Mouse (Mus musculus): ENCODE results near the gene Hmgcll1.

Gene Hmgcll1

DNA sequence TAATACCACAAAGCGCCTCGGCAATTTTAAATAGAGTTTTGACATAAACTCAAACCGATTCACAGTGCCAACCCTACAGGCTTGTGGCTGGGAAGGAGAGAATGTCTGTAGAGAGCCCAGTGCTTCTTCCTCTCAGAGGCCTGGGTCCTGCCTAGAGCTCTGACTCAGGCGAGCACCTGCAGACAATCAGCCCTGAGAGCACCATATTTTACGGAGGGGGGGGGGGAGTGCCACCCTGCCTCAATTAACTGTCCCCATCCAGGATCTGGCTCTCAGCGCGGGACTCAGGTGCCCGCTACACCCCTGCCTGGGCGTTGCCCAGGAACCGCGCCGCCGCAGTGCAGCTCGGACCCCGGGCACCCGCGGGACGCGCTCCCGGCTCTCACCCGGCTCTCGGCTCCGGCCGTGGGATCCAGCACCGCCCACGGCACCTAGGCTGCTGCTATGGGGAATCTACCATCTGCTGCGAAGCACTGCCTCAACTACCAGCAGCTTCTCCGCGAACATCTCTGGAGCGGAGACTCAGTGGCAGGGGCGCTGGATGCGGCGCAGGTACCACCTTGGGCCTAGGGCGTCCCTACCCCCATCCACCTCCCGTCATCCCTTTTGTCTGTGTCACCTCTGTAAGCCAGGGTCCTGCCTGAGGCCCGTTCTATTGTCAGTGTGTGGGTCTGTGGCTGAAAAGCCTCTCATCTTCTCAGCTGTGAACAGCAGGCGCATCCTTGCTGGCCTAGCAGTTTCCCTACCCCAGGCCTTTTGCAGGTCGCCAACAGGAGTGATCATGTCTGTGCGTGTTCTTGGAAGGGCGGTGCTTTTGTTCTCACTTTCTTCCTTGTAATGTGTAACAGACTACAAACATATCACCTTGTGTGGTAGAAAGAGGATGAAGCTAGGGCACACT is at the start of gene Hmgcll1:
Gene Hmgcll1, plus strand, starts transcription at position 225 of the 901 bp plus-strand sequence.
- in situ Hi-C loops (cut with MboI; ENCODE audit: low sequenced_read_pairs), result no loop called here

DNA sequence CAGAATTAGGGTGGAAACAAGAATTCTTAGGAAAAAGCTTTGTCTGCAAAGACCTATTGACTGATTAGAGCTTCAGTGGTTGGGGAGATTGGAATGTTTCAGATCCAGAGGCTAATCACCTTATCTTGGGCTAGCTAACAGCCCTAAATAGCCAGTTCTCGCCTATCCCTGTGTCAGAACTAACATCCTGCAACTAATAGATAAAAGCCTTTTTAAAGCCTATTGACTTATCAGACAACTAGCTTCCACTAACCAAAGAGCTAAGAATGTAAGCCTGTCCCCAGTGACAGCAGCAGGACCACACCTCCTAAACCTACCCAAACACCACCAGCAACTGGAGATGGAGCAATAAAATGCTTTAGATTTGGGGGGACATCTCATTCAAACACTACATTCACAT is 34.6 kb upstream of the Hmgcll1 start:
- in situ Hi-C loops (cut with MboI; ENCODE audit: low sequenced_read_pairs), result no loop called here

DNA sequence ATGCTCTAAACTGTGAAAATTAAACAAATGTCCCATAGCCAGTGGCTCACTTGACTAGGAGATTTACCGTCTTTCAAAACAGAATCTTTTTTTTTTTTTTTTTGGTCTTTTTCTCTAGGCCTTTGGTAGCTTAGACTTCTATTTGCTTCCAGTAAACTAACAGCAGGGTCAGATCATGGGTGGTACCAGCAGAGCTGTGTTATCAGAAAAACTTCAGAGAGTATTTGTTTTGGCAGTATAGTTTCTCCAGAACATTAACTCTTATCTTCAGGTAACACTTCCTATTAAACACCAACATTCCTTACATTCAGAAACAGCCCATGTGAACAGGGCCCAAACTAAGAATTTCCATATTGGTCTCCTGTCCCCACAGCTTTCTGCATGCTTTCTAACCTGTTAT is 33.5 kb upstream of the Hmgcll1 start:
- in situ Hi-C loops (cut with MboI; ENCODE audit: low sequenced_read_pairs), result no loop called here

DNA sequence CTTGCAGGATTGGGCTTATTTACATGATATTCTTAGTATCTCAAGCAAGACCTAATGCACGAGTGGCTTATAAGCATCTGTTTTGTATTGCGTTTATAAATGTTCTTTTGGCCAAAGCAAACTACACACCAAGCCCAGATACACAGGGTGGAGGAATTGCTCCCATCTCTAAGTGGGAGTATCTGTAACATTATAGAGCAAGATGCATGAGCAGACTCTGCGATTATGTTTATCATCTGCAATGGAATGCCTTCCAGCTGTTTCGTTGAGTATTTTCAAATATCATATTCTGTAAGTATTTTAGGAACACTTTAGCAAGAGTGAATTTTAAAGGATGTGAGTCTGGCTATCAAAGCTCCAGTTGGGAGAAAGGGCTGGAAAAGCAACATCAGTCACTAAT is 25.2 kb upstream of the Hmgcll1 start:
- in situ Hi-C loops (cut with MboI; ENCODE audit: low sequenced_read_pairs), result no loop called here

DNA sequence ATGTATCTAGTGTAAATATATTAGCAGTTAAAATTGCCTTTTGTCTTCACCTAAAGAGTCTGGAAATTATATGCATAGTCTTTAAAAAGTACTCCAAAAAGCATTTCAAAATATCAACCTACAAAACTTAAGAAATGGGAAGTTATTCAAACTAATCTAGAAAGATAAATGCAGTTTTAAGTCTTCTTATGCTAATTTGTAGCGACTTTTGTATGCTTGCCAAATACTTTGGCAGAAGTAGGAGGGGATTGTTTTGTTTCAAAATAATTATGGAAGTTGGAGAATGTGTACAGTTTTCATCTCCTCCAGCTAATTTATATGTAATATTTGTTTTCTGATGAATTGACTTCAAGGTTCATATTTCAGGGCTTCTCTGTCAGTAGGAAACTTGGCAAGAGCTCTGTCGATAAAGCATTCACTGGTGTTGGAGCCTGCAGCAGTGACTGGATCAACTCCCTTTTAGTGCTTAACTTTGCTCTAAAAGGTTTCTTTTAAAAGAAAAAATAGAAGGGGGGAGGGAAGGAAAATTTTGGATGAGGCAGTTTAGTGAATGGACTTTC is 15.8 kb upstream of the Hmgcll1 start:
- in situ Hi-C loops (cut with MboI; ENCODE audit: low sequenced_read_pairs), result no loop called here

DNA sequence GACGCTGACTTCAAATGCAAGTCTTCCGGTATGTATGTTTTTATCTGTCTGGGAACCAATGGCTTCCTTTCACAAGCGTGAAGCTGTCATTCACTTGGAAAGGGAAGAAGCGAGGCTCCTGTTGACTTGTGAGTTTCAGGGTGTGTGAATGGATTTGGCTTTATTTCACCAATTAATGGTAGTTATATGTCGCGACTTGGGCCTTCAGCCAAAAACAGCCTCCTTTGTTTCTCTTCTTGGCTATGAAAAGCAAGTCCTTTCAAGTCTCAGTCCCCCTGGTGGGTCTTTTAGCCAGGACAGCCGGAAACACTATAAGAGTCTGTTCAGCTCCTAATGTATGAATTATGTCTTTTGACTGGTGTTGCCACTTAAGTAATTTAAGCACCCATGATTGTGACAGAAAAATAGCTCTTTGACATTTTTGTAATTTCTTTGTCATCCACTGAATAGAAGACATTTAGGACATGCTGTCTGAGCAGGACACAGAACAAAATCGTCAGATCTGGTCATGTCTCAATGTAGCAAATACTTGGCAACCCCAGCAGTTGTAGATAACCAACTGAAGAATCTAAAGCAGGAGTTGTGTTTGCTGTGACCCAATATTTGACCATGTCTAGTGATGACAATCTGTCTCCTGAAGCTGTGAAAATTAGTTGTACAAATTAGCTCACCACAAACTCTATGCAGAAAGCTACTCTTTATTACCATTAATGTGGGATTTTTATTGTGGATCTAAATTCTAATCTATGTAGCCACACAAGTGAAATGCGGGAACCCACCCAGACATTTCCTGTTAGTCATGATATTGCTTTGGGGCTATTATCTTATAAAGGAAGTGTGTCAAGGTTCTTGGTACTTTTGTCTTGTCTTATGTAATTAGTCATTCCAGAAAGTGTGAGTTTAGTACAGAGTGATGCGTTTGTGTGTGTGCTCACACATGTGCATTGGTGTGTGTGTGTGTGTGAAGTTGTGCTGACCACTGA is 13.5 kb upstream of the Hmgcll1 start:
- in situ Hi-C loops (cut with MboI; ENCODE audit: low sequenced_read_pairs), result no loop called here

DNA sequence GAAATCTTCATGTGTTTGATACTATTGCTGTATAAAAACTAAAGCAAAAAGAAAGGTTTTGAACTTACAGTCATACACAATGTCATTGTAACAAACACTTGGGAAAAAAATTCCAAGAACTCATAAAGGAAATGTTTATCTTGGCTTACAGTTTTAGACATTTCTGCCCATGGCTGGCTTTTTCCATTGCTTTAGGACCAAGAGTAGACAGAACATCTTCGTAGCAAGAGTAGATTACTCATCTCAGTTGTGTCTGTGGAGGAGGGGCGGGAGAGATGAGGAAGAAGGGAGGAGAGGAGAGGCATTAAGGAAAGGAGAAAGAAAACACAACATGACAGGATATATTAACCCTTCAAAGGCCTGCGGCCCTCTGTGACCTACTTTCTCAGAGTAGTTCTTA is 11.6 kb upstream of the Hmgcll1 start:
- in situ Hi-C loops (cut with MboI; ENCODE audit: low sequenced_read_pairs), result no loop called here

DNA sequence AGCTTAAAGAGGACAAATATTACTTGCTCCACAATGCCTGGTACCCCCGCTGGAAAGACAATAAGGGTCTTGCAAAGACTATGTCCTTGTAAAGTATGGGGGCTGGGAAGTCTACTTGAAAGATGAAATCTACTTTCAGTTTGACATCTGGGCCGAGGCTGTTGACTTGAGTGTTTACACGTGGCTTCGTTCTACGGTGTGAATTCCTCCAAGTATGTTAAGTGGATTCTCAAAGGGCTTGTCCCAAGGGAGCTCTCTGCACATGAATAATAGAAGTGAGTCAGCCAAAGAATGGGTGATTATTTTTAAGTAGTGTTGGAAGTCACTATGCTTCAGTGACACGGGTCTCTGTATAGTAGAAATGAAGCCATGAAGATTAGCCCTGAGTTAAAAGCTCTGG is 11.0 kb upstream of the Hmgcll1 start:
- in situ Hi-C loops (cut with MboI; ENCODE audit: low sequenced_read_pairs), result no loop called here

DNA sequence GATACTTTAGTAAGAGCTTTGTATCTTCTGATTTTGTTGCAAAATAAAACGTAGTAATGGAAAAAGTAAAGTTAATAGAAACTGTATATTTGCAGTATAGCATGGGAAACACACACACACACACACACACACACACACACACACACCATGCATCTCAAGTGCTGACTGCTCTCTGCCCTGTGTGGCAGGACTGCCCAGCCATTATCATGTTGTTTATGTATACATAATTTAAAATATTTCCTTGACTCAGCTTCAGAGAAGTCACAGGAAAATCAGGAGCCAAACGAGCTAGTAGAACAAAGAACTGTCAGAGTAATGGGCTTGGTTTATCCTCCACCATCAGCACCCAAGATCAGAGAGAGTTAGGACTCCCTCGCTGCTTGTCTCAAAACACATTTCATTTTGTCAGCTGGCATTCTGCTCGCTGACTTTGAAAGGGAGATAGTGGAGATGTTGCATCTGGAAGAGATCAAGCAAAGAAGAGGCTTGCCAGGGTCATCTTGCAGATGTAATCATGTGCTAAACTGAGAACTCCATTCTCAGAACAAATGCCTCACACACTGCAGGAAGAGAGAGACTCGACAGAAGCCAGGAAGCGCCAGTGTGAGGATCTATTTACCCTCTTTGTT is 7.2 kb upstream of the Hmgcll1 start:
- in situ Hi-C loops (cut with MboI; ENCODE audit: low sequenced_read_pairs), result no loop called here

DNA sequence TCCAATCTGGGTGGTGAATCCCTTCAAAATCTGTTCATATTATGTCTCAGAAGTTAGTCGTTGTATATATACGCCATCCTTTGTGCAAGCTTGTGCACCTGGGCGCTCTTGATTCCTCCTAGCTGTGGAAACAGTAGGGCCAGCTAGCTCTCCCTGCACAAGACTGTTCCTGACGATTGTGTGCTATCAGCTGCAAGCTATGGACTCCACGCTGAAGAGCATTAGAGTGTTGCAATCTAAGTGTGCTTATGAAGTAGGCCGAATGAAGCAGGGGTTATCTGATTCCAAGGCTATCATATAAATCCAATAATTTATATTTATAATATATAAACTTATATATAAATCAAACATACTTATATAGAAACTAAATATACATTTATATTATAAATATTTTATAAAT is 866 bp upstream of the Hmgcll1 start:
- in situ Hi-C loops (cut with MboI; ENCODE audit: low sequenced_read_pairs), result no loop called here

DNA sequence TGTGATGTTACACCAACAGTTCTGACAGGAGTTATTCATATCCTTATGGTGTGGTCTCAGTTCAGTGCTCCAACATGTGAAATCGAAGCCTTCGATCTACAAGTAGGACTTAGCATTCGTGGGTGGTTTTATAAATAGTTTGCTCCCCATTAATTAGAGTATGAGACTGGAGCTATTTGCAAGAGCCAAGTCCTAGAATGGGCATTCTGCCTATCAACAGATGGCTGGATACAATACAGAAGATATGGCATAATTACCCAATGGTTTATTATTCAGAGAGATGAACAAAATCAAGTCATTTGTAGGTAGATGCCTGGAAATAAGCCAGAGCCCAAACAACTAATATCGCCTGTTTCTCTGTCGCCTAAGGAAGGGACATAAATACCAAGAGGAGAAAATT is 1.3 kb downstream of the Hmgcll1 start:
- in situ Hi-C loops (cut with MboI; ENCODE audit: low sequenced_read_pairs), result no loop called here

DNA sequence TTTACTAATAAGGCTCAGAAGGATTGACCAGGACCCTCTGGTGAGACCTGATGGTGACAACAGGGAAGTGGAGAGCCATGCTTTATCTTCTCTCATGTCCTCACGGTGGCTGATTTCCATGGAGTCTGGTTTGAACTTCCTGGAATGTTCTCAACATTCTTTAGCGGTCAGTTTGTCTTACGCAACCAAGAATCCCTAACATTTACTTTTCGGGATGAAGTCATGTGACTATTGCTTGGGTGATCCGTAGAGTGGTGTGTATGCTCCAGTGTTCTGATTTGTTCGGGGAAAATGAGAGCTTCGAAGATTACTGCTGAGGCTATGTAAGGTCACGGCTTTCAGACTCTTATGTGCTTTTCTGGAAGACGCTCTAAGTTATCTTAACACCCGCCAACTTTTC is 1.9 kb downstream of the Hmgcll1 start:
- in situ Hi-C loops (cut with MboI; ENCODE audit: low sequenced_read_pairs), result no loop called here

DNA sequence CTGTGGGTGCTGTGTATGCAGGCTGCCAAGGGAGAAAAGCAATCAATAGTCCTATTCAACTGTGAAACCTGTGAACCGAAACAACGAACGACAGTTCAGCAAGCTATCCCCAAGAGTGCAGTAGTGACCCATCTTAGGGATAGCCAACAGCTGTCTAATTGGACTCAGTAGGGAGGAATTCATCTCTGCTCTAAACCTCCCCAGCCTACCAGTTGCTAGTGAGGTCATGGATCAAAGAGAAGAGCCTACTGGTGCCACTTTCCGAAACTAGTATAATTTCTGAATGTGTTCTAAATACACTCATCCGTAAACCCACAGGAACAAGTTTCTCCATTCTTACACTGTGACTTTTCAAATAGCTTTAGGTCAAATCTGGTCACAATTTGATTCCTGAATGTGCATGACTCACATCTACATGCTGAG is 8.9 kb downstream of the Hmgcll1 start:
- in situ Hi-C loops (cut with MboI; ENCODE audit: low sequenced_read_pairs), result no loop called here

DNA sequence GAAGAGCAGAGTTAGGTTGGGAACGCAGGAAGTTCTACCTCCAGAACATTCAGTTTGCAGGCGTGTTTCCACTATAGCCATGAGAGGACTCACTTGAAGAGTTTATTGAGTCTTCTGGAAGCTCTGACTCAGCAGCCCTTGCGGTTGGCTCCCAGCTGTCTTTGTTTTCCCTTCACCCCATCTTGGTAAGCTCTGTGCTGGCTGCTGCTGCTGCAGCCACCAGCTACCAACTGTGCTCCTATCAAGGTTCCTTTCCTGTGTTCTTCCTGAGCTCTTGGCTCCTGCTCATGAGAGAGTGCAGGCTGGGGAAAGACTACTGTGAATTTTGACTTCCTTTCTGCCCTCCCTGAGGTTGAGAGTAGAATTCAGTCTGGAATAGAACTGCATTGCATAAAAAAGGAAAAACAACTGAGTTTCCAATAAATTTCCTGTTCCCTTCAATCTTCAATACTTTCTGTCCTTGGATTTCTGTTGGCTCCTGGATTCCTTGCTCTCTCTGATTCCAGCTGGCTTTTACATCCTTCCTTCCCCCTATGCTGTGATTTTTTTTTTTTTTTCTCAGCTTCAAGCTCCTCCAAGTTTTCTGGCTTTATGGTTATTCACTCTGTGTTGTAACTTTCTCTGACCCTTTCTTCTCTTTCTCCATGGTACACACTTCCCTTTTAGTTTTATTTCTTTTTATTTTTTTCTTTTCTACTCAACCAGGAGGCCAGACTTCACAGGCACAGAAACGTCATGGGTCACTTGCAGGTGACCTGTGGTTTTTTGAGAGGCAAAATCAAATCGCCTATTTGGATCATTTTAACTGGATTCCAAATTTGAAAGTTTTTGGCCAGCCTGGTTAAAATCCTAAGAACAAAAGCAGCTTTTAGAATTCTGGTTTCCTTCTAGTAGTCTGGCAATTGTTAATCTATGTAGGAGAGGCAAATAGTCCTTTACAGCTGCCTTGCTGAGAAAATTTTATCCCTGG is 9.9 kb downstream of the Hmgcll1 start:
- in situ Hi-C loops (cut with MboI; ENCODE audit: low sequenced_read_pairs), result no loop called here

DNA sequence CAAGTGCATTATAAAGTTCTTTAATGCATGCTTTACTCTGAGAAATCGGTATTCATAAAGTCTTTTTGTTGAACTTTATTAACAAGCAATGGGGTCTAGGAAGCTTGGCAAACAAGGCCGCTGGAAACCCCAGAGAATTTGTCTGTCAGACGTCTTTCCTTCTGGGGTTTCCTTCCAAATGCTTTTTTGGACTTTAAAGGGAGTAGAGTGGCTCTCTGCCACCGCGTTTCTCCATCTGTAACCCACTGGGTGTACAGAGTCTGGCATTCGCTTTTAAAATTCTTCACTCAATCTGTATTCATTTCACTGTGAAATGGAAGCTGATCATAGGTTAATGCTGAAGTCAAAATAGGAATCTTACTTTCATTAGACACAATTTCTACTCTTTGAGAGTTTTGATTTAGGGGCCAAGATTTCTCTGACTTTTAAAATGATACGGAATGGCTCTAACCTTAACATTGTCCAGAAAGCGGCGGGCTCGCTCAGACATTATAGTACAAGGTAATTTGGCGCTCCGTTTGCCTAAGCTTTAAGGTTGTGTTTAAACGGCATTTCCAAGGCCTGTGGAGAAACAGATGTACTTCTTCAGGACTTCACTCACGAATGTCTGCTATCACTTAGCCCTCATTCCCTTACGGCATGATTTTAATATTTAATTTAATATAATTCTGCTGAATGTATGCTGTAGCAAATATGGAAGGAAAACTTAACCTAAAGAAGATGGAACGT is 15.0 kb downstream of the Hmgcll1 start:
- in situ Hi-C loops (cut with MboI; ENCODE audit: low sequenced_read_pairs), result no loop called here

DNA sequence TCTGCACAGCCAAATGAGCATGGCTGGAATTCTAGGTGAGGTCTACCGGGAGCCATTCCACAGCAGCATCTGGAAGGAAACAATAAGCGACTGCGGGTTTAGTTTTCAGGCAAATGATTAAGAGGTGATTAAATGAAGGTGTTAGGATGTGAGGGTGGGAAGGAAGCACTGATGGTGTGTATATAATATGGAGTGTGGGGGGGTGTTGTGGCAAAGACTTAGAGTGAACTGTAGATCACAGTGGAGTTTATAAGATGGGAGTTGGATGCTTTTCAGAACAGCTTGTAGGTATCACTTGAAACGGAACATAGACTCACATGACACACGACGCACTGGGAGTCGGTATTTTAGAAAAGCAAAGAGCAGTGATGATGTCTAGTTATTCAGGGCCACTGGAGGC is 20.4 kb downstream of the Hmgcll1 start:
- in situ Hi-C loops (cut with MboI; ENCODE audit: low sequenced_read_pairs), result no loop called here

DNA sequence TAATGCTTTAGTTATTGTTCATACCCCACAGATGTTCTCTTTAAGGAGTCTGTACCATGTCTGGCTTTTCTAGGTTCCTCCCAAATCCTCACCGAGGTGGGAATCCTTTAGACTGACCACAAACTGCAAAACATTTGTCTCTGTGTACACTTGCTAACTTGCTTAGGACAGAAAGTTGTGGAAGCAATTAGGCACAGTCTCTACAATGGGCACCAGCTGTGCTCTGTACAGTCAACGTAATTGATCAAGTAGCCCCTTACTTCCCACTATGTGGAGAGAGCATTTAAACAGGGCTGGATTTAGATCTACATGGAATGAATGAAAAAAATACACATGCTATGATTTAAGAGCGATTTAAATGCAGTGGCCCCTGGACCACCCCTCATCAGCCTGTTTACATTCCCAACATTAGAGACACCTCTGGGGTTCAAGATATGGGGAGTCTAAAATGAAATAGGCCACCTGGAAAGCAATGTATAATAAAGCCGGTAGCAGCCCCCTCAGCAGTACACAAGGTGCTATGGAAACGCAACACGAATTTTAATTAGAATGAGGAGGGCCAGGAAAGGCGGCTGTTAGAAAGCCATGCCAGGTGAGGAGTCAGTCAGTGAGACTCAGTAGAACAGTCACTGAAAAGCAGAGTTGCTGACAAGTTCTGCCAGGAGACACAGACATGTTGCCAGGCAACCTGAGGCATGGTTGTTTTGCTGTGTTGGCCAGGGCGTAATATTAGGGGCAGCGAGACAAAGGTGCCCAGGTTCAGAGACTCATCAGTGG is 23.9 kb downstream of the Hmgcll1 start:
- in situ Hi-C loops (cut with MboI; ENCODE audit: low sequenced_read_pairs), result no loop called here

DNA sequence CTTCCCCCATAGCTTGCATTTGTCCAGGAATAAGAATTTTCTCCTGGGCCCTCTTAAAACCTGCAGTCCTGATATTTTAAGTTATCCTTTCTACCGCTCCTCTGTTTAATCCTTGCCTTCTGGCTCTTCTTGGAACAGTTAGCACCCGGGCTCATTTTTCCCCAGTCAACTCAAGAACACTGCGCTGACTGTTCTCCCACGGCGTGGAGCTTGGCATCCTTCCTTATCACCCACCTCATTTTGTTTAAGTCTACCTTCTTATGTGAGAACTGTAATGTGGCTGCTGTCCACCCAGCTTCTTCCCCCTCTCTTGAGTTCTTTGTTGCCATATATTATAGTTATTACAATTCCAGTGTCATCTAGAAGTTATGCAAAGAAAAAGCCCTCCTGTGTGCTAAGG is 25.1 kb downstream of the Hmgcll1 start:
- in situ Hi-C loops (cut with MboI; ENCODE audit: low sequenced_read_pairs), result no loop called here
